Mouse (Mus musculus): ENCODE results near the gene Cdk2ap2.
"Not testable (repeated sequence)": the region's sequence is repeated elsewhere in the genome, so short reads cannot be mapped to it uniquely, and the experiment has no call there.

The Cdk2ap2 gene

GRCm38 (mm10) chr19:4115144-4115543 lies 18.2 kb downstream of the Cdk2ap2 start:
- no peak for DNase-seq (ENCODE audit: inconsistent age in 2 of 2, low spot score in 1 of 2)

DNA sequence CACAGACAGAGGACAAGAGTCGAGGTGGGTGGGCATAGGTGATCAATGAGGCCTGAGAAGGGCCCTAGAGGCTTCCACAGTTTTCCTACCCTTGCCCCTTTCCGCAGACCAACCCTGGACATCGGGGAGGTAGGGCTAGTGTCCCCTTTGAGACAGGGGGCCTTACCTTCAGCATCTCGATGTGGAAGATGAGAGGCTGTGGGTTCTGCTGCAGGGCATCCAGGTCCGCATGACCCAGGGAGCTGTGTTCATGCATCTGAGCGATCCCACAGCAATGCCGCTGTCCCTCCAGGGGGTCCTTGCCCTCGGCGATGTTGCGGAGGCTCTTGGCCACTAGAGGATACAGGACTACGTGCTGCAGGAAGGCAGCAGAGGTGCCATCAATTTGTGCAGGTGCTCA lies 18.8 kb downstream of the Cdk2ap2 start:
- DNase-seq (ENCODE audit: inconsistent age in 2 of 2, low spot score in 1 of 2) = no peak

- no peak for DNase-seq (ENCODE audit: inconsistent age in 2 of 2, low spot score in 1 of 2)
These were observed 20.0 kb downstream of the Cdk2ap2 start for GRCm38 (mm10) chr19:4117006-4117405.

DNA sequence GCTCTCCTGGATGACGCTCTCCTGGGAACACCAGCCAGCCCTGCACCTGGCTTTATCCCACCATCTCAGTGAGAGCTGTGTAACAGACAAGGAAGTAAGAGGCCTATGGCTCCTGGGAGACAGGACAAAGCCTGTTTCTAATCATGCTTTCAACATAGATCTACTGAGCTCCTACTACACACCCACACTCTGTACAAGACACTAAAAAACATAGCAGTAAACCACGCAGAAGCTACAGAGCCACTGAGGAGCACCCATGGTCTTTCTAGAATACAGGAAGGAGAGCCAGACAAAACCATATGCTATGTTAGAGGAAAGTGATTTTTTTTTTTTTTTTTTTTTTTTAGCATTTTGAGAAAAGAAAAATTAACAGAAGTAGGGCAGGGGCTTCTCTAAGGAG lies 21.4 kb downstream of the Cdk2ap2 start:
- no peak for DNase-seq (ENCODE audit: inconsistent age in 2 of 2, low spot score in 1 of 2)

DNA sequence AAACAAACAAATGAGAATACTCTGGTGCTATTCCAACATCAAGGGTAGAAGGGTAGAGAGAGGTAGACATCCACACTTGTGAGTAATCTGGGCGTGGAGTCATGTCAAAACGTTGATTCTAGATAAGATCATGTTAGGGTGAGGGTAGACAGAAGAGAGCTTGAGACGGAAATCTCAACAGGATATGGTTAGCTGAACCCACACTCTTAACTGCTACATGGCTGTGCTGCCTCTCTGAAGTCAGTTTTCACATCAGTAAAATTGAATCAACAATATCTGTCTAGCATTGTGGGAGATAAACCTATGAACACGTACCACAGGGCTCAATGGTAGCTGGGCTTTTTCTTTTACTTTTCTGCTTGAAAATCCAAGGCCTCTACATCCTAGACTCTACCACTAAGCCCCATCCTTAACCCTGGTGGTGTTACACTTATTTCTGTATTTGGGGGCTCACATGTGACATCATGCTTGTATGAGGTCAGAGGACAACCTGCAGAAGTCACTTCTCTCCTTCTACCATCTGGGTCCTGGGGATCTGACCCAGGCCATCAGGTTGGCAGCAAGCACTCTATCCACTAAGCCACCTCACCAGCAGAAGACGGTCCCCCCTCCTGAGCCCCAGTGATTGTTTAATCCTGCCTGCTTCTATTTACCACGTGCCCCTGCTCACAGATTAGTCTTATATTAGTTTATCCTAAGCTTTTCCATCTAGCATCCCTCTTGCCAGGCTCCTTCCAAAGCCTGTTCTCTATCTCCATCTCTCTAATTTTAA lies 22.9 kb downstream of the Cdk2ap2 start:
- no peak for DNase-seq (ENCODE audit: inconsistent age in 2 of 2, low spot score in 1 of 2)

- DNase-seq (ENCODE audit: inconsistent age in 2 of 2, low spot score in 1 of 2) = no peak
These were observed 23.5 kb downstream of the Cdk2ap2 start for GRCm38 (mm10) chr19:4120496-4120895.

DNA sequence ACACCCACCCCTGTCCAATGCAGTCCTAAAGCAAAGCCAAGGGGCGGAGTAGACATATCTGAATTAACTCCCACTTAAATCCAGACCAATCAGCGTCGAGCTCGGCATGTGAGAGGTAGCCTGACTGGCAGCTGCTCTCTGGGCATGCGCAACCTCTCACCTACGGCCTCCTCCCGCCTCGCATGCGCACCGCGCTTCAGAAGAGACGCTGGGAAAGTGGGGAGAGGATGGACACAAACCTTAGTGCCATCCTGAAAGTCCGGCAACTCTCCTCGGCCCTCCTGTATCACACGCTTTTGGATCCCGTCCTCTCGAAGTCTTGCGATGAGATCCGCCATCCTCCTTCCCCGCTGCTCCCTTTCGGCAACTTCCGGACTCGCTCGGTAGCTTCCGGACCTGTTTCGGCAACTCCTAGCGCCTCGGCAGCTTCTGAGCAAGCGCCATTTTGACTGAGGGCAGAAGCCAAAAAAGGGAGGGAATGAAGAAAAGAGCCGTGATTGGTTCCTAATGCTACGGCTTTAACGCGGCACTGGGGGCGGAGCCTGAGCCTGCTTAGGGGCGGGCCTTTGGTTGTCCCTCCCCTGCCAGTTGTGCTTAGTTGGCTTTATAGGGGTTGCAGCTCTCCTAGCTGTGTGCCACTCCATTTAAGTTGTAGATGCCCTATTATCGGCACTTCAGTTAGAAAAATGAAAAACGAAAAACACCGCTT lies 24.3 kb downstream of the Cdk2ap2 start:
- DNase-seq (ENCODE audit: inconsistent age in 2 of 2, low spot score in 1 of 2) = peak; percentile 98 to 99

DNA sequence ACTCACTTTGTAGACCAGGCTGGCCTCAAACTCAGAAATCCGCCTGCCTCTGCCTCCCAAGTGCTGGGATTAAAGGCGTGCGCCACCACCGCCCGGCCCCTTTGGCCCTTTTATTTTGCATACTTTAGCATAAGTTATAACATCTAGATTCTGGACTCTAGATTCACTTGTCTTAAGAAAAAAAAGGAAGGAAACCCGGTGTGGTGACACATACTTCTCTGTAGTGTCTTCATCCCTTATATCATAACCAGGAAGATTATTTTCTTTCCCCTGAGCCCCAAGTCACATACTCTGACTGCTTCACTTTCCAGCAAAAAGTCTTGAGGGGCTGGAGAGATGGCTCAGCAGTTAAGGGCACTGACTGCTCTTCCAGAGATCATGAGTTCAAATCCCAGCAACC lies 24.9 kb downstream of the Cdk2ap2 start:
- not testable (repeated sequence) for DNase-seq (ENCODE audit: inconsistent age in 2 of 2, low spot score in 1 of 2)

DNA sequence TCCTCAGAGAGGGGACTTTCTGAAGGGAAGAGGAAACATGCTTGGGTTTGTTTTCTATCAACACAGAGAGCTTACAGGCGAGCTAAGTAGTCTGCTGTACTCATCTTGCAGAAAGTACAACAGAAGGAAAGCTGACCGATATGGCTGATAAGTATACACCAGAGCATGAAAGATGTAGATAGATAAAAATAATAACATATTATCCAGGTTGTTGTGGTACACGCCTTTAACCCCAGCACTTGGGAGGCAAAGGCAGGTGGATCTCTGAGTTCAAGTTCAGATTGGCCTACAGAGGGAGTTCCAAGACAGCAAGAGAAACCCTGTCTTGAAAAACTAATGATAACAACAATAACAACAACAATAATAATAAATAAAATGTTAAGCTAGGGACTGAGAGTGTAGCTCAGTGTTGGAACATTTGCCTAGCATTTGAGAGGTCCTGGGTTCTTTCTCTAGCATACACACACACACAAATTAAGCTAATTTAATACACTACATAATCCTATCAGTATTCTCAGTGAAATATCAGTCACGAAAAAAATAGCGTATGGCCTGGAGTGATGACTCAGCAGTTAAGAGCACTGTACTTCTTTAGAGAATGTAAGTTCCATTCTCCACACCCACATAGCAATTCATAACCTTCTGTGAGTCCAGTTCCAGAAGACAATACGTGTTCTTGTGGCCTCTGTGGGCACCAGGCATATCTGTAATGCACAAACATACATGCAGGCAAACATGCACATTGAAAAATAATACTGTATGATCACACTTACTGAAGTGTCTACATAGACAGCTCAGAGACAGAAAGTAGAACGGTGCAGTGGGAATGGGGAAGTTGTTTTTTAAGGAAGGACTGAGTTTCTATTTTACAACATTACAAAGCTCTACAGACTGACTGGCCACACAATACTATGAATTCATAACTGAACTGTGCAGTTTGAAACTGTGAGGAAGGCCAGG lies 25.7 kb downstream of the Cdk2ap2 start:
- no peak for DNase-seq (ENCODE audit: inconsistent age in 2 of 2, low spot score in 1 of 2)

DNA sequence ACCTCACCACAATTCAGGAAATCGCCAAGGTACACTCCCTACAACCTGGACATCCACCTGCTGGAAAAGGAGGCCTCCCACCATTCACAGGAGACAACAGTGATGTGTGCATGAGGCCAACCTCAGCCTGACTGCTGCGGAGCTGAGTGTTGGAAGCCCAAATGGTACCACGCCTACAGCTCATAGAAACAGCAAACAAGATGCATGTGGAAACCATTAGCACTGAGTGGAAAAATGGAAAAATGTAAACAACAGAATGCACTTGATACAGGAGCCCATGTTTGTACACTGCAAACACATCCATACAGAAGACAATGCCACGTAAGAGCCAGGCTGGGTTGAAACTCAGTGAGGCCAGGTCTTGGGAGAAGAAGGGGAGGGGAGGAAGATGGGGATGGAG lies 27.4 kb downstream of the Cdk2ap2 start:
- no peak for DNase-seq (ENCODE audit: inconsistent age in 2 of 2, low spot score in 1 of 2)

- peak in 1 of 2 experiments; percentile 79 for DNase-seq (ENCODE audit: inconsistent age in 2 of 2, low spot score in 1 of 2)
These were observed 28.3 kb downstream of the Cdk2ap2 start for GRCm38 (mm10) chr19:4125268-4125667.

- peak; percentile 99 for DNase-seq (ENCODE audit: inconsistent age in 2 of 2, low spot score in 1 of 2)
These were observed 29.0 kb downstream of the Cdk2ap2 start, which contains the start of gene Aip for GRCm38 (mm10) chr19:4125741-4126696. Gene Aip, minus strand, starts transcription at chr19:4125858.

- DNase-seq (ENCODE audit: inconsistent age in 2 of 2, low spot score in 1 of 2) = peak in 1 of 2 experiments; percentile 70
These were observed 29.9 kb downstream of the Cdk2ap2 start for GRCm38 (mm10) chr19:4126759-4127495.

DNA sequence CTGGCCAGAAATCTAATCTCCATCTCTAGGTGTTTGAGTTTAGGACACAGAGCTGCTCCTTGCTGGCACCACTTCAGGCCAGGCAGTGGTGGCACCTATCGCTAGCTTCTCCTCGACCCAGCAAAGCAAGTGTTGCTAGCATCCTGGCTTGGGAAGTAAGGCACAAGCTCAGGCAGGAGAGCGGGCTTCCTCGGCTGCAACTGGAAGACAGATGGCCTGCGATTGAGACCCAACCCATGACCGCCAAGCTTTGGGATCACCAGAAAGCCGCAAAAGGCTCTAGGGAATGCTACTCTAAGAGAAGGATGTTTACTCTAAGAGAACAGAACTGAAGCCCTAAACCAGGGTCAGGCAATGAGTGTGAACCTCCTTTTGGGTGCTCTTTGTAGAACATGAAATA lies 32.5 kb downstream of the Cdk2ap2 start:
- DNase-seq (ENCODE audit: inconsistent age in 2 of 2, low spot score in 1 of 2) = no peak

- DNase-seq (ENCODE audit: inconsistent age in 2 of 2, low spot score in 1 of 2) = no peak
These were observed 33.1 kb downstream of the Cdk2ap2 start for GRCm38 (mm10) chr19:4130106-4130505.

GRCm38 (mm10) chr19:4131075-4131474 lies 34.1 kb downstream of the Cdk2ap2 start:
- DNase-seq (ENCODE audit: inconsistent age in 2 of 2, low spot score in 1 of 2) = no peak

DNA sequence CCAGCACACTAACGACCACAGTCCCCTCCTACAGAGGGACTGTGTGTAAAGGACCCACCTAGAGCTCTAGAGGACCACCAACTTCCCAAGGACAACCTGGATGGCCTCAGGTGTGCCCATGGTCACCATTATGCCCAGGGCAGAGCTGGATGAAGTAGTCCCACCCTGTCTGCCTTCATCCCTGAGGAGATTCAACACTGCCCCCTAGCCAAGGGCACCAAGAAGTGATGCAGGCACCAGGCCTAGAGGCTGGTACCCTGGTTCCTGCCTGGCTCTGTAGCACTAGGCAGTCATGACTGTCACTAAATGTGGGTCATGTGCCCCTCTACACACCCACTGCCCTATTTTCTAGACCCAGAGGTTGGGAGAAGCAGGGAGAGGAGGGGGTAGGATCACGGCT lies 34.8 kb downstream of the Cdk2ap2 start:
- peak in 1 of 2 experiments; percentile 57 for DNase-seq (ENCODE audit: inconsistent age in 2 of 2, low spot score in 1 of 2)

- no peak for DNase-seq (ENCODE audit: inconsistent age in 2 of 2, low spot score in 1 of 2)
These were observed 37.4 kb downstream of the Cdk2ap2 start for GRCm38 (mm10) chr19:4134354-4134753.

GRCm38 (mm10) chr19:4135229-4135962 lies 38.4 kb downstream of the Cdk2ap2 start:
- not testable (repeated sequence) for DNase-seq (ENCODE audit: inconsistent age in 2 of 2, low spot score in 1 of 2)
